Mouse (Mus musculus) monocyte, adult 2 months (primary cell): Measurements from ENCODE around the gene Nav2.

ENCODE experiments used
- DNase-seq, 2 experiments: peaks; one replicate each; pipeline ENCODE4 v3.0.0; 2022; ENCODE audit warnings: low spot score in 2 of 2, low read depth in 1 of 2

The Nav2 gene

DNA sequence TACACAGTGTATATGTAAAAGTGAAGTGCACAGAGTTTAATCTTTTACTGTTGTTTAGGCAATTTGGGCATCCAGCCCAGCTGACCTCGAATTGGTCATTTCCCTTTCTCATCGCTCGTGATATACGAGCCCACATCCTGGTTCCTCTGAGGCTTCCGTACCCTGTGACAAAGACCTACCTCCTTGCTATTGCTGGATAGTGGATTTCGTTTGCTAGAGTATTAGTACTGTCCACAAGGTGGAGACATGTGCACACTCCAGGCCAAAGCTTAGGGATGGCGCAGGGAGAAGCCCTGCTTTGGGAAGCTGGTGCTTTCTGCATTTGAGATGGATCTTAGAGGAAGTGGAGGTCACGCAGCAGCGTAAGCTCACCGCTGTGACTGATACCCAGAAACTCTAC is 559.3 kb downstream of the Nav2 start:
- DNase-seq, result peak; percentile 62 to 65

DNA sequence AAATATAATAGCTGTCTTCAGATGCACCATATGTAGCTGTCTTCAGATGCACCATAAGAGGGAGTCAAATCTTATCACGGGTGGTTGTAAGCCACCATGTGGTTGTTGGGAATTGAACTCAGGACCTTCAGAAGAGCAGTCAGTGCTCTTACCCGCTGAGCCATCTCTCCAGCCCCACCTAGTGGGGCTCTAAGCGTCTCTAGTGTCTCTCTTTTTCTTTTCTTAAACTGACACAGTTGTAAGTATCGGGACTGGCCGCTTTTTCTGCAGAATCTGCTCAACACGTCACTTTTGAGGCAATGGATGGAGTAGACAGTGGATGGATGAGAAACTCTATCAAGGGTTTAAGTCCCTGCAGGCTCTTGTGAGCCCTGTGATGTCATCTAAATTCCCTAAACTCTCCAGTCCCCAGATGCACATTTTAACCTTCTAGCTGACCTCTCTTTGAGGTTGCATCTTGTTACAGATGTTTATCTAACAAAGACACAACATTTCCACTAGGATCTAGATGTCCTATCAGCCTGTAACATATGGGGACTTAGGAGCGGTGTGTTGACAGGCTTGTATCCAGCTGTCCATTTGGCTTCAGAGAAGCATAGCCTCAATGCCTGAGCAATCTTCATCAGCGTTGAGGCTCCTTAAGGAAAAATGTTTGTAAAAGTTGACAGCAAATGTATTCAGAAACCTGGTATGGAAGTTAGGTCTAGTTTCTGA is 560.1 kb downstream of the Nav2 start:
- no peak for DNase-seq

DNA sequence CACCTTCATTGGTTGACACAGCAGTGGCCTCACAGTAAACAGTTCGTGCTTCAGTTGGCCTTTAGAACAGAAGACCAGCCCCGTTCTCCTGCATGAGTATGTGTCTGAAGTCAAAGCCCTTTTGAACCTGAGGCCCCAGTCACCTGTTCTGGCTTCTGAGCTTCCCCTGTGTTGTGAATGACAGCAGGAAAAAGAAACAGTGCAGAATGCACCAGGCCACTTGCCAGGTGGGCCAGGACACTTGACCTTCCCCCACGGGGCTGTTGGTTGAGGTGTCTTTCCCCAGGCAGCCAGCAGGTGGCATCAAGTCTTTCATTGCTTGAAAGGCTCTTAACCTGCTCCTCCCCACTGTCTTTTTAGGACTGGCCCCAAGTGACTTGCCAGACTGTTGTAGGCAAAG is 562.8 kb downstream of the Nav2 start:
- no peak for DNase-seq

DNA sequence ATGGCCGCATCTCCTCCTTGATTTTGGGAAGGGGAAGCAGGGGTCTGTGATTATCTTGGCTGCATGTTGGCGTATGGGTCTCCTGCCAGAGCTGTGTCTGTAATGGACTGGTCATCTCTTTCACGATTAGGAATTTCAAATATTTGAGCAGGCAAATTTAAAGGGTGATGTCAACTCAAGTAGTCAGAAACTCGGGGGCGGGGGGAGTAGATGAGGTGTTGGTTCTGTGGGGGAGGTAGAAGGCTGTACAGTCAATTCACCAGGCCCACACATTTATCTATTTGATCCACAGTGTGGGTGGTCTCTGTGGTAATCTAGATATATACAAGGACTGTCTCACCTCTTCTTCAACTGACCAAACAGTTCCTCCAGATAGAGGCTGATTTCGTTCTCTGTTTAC is 566.8 kb downstream of the Nav2 start:
- DNase-seq, result no peak

DNA sequence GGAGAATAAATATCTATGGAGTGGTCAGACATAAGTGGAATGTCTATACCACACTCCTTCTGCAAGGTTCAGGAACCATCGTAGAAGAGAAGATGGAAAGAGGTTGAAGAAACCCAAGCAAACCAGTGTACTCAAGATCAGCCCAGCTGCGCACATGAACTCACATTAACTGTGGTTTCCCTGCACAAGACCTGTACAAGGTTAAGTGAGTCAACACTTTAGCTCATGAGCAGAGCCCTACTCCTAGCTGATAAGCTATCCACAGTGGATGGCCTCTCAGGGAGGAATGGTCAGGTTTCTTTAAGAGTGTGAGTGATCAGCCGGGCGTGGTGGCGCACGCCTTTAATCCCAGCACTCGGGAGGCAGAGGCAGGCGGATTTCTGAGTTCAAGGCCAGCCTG is 567.6 kb downstream of the Nav2 start:
- no peak for DNase-seq

DNA sequence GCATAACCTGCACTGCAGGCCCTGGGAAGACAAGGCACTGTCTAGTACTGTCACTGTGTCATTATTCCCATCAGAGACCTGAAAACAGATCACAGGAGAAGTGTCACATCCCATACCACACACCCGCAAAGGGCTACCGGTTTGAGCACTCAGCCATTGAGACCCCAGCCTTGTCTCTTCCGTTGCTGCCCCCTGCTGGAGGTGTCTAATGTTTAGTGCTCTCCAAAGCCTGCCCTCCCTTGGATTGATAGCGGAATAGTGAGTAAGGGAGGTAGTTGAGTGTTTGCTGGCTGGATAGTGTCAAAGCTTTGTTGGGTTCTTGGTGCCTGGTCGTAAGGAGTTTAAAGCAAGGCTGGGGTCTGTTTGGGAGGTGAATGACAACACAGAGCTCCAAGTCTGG is 568.1 kb downstream of the Nav2 start:
- DNase-seq, result no peak

DNA sequence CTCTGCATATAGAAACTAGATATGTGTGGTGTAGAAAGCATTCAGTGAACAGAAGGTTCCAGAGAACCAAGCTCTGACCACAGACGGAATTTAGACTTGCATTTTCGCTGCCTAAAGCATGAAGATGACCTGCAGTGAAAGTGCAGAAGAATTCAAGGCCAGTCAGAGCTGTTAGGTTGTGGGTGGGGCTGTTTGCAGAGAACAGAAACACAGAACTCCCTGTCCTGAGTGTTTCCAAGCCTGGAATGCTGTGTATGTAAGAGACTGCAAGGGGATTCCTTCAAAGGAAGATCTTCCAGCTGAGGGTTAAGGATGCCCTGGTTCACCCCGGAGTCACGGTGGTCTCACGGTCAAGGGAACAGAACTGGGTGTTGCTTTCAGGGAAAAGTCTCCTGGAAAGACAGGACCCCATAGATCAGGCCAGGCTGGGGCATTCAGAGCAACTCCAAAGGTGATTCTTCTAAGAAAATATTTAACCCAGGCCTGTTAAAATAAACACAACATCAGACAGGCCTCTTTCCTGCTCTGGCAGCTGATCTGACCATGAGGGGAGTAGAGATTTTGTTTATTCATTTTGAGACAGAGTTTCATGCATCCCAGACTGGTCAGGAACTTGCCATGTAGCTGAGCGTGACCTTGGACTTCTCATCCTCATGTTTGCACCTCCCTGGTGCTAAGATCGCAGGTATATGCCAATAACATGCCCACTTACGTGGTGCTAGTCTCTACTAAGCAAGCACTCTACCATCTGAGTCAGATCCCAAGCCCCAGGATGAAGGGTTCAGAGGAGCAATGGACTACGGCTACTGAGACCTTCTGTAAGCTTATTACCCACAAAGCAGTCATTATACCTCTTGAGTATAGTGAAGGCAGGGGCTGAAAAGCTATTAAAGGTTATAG is 568.8 kb downstream of the Nav2 start:
- no peak for DNase-seq

DNA sequence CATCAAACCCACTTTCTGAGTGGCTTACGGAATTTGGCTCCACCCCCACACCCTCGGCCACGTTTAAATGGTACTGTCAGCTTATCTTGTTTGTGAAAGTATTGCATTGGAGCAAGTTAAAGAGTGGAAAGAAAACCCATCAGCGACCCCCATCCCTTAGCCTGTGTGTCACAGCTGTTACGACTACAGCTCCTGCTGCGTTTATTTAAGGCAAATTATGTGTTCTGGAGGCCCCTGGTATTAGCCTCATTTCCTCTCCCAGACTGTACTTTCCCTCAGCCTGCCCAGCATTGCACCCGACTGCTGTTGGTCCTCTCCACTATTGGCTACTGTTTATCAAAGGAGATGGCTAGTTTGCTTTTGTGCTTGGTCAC is 569.4 kb downstream of the Nav2 start:
- no peak for DNase-seq

DNA sequence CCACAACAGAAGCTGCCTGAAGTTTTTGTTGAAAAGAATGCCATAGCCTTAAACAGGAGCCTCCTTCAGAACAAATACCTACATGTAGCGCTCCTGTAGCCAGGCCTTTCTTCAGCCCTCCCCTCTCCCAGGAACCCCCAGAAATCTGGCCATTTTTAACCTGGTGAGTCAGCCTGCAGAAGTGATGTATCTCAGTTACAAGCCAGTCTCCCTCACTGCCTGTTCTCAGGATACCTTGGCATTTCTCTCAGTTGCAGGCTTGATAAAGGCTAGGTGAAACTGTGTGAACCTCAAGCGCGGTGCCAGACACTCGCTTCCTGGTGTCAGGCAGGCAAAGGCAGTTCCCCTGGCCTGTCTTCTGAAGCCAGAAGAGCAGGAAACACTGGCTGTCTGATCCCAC is 570.4 kb downstream of the Nav2 start:
- no peak for DNase-seq

DNA sequence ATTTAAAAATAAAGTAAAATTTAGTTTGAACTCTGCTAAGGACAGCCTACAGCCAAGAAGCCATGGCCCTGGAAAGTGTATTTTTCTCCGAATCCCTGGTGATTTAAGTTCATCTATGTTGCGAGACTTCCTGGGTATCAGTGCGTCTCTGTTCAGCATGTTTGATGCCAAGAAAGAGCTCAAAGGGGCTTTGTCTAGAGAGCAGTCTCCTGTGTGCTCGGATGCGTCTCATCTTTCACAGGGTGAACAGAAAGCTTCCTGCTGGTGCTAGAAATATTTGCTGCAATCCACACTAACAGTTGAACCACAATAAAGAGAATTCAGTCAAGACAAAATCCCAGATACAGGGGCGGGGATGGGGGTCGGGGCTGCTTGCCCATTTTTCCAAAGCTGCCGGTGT is 572.4 kb downstream of the Nav2 start:
- no peak for DNase-seq

DNA sequence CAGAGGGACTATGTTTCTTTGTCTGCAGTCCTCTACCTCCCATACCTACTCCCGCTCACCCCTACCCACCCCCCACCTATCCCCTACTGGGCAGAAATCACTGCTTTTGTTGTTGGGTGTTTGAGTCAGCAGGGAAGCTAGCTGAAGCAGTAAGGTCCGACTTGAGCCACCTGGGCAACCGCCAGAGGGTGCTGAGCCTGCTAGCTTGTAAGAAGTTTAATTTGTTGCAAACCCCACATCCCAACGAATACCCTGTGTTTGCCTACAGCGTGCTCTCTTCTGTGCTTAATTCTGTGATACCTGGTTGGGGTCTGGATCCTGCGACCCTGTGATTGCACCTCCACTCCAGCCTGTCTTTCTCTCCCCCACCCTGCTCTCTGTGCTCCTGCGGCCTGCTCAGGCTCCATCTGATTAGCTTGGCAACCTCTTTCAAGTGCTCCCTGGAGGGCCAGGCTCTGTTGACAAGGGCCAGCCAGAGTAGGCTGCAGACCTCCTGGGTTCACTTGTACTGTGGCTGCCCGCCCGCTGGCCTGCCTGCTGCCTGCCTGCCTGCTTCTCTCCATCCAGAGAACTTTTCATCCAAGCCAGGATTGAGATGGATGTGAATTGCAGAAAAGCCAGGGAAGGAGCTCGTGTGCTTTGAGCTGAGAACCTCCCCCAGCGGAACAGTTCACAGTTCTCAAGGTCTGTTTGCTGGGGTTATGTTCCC is 575.7 kb downstream of the Nav2 start:
- DNase-seq, result no peak

DNA sequence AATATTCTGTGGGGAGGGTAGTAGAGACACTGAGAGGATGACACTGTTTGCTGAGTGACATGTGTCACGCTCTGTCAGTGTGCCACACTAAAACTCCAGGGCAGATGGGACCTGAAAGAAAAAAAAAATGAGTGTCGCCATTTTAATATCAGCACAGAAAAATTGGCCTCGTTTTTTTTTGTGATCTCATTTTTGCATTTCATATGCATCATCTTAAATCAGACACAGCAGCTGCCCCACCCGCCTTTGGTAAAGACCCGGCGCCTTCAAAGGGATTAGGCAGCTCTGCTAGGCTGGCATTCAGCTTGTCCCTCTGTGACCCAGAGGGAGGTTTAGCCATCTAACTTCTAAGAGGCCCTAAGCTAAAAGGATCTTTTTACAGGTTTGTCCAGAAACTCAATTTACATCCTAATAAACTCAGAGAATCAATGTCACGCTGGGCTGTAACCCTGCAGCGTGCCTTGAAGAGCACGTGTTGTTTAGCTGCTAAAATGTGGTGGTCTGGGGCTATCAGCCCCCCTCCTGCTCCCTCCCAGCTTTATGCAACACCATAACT is 576.9 kb downstream of the Nav2 start:
- no peak for DNase-seq

DNA sequence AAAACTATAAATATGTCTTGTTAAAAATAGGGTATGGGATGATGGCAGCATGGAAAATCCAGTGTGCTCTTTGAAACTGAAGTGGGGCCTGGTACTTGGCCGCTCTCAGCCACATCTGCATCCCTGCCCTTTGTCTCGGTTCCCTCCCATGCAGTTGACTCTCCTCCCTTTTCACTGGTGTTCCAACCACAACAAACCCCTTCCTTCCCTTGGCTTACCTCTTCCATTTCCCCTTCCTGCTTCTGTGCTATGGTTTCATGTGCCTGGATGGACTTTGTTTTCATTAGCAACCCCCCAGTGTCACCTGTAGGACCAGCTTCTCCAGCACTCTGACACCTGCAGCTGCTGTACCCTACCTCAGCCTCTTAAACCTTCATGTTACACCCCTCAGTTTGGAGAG is 578.8 kb downstream of the Nav2 start:
- DNase-seq, result no peak

DNA sequence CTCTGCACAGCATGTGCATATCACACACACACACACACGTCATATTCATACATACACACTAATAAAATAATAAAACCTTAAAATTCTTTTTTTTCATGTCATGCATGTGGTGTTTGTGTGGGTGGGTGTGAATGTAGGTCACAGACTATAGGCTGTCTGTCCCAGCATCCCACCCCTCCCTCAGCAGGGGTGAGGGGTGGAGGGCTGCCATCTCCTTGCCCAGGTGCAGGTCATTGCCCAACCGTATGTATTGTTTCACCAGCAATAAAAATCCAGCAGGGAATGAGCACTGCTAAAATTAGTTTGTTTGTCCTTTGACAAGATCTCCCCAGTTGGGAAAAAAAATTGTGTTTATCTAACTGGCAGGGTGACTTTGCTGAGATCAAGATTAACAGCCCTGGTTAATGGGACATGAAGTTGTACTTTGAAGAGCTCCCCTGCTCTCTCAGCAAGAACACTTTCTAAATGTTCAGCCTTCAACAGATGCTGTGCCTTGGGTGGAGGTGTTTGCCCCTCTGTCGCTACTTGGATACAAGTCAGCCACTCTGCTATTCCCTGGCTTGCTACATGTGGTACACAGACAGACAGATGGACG is 580.1 kb downstream of the Nav2 start:
- DNase-seq, result no peak

DNA sequence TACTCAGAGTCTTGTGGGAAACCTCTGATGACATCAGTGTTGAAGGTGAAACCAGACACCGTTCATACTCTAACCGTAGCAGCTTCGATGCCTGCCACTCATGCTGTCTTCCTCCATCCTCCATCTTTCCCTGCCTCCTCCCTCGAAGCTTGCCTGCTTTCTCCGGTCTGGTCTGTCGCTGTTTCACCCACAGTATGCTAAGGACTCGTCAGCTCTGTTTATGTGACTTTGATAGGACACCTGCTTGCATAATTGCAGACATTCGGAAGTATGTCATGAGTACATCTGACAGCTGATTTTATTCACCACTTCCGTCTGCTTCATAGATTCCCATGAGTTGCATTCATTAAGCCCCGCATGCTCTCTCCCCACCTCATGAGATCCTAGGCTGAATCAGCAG is 582.3 kb downstream of the Nav2 start:
- DNase-seq, result no peak

DNA sequence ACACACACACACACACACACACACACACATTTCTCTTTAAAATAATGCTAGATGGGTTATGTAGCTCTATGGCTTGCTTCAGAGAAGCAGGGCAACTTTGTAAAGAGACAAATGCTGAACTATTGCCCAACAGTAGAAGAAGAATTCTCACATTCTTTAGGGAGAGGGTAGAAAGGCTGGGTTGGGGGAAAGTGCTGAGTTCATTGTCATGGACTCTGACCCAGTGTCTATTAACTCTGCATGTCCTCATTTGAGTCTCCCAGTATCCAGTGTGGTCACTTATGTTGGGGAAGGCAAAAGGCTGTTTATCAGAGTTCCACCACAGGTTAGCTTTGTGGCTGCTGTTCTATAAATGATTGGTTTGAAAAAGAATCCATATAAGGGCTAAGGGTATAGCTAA is 584.1 kb downstream of the Nav2 start:
- no peak for DNase-seq

DNA sequence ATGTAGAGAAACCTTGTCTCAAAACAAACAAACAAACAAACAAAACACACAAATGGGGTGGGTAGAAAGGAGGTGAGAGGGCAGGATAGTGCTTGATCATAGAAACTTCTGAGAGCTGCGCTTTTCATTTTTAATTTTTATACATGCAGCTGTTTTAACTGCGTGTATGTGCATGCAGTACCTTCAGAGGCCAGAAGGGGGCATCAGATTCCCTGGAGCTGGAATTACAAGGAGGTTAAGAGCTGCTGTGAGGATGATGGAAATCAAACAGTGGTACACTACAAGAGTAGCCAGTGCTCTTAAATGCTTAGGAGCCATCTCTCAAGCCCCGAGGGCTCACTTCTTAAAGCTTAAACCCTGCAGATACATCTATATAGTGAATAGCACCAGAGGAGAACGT is 584.7 kb downstream of the Nav2 start:
- no peak for DNase-seq

DNA sequence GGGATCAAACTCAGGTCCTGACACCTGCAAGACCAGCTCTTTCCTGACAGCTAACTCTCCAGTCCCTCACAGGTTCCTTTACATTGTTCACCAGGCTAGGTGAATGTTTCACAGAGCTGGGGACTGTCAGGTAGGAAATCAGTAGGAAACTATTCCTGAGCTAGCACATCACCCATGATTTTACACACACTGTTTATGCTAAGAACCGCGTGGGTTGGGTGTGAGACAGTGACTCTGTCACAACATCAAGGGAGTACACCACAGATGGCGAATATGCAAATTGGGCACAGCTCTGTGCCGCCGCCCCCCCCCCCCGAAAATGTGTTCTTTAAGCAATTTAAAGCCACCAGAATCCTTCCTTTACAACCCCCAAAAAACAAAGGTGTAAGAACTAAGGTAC is 586.1 kb downstream of the Nav2 start:
- DNase-seq, result no peak

DNA sequence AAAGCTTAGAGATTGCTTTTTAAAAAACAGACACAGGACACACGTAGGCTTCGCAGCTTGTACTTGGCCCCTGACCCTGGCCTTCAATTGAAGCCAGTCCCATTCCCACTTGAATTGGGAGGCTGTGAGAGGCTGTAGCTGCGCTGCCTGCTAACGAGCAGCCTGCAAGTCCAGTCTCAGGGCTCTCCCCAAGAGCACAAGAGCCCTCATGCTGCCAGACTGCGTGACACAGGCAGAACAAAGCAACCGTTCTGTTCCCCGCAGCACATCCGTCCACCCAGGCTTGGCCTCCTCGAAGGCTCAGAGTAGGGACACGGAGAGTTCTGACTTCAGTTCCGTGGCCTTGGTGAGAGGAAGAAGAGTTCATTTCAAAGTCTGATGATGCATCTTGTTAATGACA is 587.6 kb downstream of the Nav2 start:
- DNase-seq, result no peak

DNA sequence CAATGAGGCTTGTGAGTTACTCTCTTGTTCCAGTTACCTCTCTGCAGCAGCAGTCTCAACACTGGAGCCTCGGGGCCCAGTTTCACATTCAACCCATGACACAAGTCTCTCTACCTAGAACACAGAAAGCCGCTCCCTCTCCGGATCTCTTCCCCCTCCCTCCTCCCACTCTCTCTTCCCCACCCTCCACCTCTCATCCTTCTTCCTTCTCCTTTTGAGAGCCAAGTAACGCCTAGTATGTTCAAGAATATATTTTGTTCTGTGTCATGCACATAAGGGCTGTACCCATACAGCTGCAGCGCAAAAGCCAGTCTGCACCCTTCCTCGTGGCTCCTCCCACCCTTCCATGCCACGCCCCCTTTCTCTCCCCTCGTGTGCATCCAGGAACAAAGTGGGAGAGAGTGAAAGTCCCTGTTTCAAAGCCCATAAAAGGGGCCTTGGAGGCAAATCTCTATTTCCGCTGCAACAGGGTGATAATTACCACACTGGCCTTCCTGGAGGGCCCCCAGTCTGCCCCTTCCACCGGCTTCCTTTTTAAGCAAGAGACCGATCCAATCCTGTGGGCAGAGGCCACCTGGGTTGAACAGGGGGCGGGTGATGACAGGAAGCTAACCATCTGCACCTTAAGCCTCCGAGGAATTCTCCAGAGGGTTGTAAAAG is 588.4 kb downstream of the Nav2 start:
- no peak for DNase-seq

DNA sequence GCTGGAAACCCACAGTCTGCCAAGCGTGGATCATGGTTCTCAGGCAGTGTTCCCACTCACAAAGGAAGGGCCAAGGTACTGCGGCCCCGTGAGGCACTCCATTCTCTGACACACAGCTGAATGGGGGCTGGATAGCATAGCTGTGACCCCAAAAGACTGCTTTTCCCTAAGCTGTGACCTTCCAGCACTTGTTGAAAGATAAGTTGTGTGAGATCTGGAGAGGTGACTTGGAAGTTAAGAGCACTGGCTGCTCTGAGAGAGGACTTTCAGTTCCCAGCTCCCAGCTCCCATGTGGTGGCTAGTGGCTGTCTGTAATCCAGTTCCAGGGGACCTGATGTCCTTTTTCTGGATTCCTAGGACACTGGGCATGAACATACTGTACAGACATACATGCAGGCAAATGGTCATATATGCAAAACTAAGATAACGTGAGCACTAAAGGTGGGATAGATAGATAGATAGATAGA is 588.9 kb downstream of the Nav2 start:
- DNase-seq, result no peak
